Mouse (Mus musculus) left cerebral cortex, postnatal 14 days (tissue): ENCODE data around the gene Ass1. TPM values are rescaled to one million over a fixed set of nuclear protein-coding genes. Genes with fewer than 3 reads are reported as not detected.

ENCODE experiments used
- DNase-seq, 2 experiments: peaks; one replicate each; pipeline ENCODE4 v3.0.0; 2021 to 2022; ENCODE audit warnings: low spot score in 2 of 2, mixed read lengths in 1 of 2
- intact Hi-C: fragments of 180-260 bp; cut with DNase I; formaldehyde crosslinking; loops from one replicate; pipeline ENCODE4 v1.15.1; 2025
- long read RNA-seq, 2 experiments: library from polyadenylated mRNA; stranded (forward); transcript quantifications; one replicate each; pipeline ENCODE4 v2.0.0; 2021
- total RNA-seq, 2 experiments: library from RNA; stranded (reverse); gene quantifications; 2 replicates each; pipeline ENCODE4 v1.2.3; 2021

The Ass1 gene
- total RNA-seq: 10 to 100 TPM in 1 of 2 experiments, 1 to 10 TPM in 1; 8.5 to 14.6 TPM
- long read RNA-seq, experiment 1, transcript Ass1-201 (16 exons, 1,696 nt): major isoform, 12 of 12 reads
- long read RNA-seq, experiment 1, partial matches to known transcripts: 0 of 12 reads
- long read RNA-seq, experiment 1, other reads (novel, unspliced or antisense): 0 of 12 reads
- long read RNA-seq, experiment 2, transcript Ass1-201 (16 exons, 1,696 nt): major isoform, 6 of 6 reads
- long read RNA-seq, experiment 2, partial matches to known transcripts: 0 of 6 reads
- long read RNA-seq, experiment 2, other reads (novel, unspliced or antisense): 0 of 6 reads

DNA sequence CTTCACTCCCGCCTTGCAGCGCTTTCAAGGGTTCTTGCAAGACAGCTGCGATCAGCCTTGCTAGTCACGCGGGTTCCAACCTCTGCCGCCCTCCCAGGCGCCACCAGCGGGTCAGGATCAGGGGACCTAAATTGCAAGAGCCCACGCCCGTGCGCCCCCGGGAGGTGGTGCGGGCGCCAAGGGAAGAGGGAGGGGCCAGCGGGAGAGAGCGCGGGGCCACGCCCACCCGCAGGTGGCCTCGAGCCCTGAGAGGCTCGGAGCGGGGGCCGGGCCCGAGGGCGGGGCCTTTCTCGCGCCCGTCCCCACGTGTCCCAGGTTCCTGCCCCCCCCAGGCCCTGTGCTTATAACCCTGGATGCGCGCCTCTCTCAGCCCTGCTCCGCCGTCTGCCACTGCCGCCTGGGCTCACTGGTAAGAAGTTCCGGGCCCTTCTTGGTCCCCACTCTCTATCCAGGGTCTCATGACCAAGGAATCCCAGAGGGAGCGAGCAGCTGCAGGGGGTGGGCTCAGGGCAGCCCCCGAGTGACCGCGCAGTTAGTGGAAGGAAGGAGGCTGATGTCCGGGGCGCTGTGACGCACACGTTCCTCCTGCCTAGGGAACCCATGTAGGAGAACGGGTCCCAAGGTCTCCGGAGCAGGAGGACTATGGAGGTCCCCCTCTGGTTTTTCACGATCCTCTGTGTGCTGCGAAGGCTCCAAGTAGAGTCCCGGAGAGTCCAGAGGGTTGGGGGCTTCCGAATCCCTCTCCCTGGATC, at the start of gene Ass1:
Gene Ass1 (plus strand): TSS at position 277 of the 752 bp plus-strand sequence.
- DNase-seq: peak; percentile 46
- intact Hi-C loops: no loop called here

DNA sequence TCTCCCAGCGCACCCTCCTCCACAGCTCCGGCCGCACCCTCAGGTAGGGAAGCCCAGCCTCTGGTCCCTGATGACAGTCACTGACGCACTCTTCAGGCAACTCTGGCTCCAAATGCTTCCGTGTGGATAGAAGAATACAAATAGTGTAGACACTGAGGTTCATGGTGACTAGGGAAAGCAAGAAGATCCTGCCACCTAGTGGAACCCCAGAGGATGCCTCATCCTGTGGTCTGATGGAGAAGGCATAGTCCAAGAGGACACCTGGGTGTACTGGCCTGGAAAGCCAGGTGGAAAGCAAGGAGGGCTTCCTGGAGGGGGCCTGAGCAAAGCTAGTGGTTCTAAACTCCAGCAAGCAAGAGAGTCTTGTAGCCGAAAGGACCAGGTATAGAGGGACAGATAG, 49.1 kb upstream of the Ass1 start:
- DNase-seq: peak; percentile 14 to 37
- intact Hi-C loops: no loop called here

DNA sequence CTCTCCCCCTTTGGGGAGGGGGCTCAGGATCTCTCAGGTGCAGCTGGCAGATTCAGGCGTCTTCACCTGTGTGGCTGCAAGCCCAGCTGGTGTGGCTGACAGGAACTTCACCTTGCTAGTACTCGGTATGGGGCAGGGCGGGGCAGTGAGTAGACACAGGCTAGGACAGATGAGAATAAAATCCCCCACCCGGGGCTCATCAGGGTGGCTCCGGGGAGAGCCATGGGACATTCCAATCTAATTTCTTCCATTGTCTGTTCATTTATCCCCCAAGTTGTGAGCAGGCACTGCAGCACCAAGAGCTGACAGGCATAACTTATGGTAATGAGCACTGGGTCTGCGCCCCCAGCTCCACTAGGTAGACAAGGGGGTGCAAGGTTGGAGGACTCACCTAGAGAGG, 47.4 kb upstream of the Ass1 start:
- intact Hi-C loops: no loop called here
- no peak for DNase-seq

DNA sequence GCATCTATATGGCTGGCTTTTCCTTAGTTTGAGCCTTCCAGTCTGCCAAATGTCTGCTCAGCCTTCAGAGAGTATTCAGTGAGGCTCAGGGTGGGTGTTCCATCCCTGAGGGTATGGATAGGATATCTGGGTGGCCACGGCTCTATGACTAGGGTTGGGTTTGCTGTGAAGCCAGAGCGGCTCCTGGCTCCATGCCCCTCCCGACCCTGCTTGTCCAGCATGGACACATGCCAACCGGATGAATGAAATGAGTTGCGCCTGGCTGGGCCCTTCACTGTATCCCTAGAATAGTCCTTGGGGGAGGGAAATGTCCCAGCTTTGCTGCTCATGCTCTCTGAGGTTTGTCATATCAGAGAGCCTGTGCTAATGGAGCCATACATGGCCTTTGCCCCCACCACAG, 38.5 kb upstream of the Ass1 start:
- intact Hi-C loops: no loop called here
- DNase-seq: no peak

DNA sequence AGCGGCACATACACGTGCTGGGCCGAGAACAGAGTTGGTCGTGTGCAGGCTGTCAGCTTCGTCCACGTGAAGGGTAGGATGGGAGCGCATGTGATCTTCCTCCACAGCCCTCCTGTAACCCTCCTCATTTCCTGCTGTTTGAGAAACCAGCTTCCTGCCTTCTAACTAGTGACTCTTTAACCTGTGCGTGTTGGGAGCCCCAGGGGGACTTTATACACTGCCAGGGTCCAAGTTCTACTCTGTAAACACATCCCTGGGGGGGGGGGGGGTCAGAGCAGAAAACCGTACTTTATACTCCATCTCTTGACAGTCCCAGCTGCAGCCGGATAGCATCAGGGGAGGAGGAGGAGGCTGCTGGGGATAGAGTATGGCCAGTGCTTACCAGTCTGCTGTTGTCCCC, 35.3 kb upstream of the Ass1 start:
- no peak for DNase-seq
- intact Hi-C loops: loop anchor here (2.0 kb wide), 1 partner anchor 38 kb away; no protein-coding TSS in a partner anchor

DNA sequence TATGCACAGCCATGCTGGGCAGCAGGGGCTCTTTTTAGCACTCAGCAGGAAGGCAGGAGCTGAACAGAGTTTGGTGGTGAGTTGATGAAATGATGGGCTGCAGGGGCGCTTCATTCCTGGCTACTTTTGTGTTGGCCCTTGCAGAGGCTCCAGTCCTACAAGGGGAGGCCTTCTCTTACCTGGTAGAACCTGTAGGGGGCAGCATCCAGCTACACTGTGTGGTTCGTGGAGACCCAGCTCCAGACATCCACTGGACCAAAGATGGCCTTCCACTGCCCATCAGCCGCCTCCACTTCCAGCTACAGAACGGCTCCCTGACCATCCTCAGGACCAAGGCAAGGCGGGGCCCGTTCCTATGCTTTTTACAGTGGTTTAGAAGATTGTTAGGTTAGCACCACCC, 34.4 kb upstream of the Ass1 start:
- intact Hi-C loops: loop anchor here (2.0 kb wide), 1 partner anchor 37 kb away; no protein-coding TSS in a partner anchor
- no peak for DNase-seq

DNA sequence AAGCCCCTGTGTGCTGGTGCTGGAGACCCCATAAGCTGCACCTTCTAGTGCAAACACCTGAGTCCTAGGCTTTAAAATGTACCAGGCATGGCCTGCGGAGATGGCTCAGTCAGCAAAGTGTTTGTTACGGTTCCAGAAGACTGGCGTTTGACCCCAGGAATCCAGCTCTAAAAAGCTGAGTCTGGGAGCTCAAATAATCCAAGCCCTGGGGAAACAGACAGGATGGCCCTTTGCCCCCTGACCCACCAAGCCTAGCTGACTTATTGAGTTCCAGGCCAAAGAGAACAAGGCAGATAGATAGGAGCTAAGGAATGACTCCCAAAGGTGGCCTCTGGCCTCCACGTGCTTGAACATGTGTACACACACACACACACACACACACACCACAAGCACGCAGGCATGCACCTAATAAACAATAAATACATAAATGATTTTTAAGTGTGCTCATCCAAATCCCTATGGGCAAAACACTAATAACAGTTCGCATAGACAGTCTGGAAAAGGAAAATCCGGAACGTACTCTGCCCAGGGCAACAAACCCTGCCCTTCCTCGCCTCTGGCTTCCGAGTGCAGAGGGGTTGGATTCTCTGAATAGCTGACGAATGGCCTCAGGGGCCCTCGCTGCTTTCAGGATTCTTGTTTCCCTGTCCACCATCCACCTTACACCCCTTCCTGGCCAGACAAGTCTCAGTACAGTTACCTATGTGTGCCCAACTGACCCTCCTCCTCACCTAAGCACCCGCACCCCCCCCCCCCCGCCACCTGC, 32.3 kb upstream of the Ass1 start:
- intact Hi-C loops: no loop called here
- no peak for DNase-seq

DNA sequence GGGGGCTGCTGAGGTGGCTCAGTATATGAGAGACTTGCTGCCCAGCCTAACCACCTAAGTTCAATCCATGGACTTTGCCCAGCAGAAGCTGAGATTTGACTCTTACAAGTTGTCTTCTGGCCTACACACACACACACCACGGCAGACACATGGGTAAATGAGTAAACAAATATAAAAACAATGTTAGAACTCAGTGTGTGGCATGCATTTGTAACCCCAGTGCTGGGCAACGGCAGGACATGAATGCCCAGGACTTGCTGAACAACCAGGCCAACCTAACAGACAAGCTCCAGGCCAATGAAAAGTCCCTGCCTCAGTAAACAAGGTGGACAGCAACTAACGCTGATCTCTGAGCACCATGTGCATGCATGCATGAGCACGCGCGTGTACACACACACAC, 30.4 kb upstream of the Ass1 start:
- intact Hi-C loops: no loop called here
- no peak for DNase-seq

DNA sequence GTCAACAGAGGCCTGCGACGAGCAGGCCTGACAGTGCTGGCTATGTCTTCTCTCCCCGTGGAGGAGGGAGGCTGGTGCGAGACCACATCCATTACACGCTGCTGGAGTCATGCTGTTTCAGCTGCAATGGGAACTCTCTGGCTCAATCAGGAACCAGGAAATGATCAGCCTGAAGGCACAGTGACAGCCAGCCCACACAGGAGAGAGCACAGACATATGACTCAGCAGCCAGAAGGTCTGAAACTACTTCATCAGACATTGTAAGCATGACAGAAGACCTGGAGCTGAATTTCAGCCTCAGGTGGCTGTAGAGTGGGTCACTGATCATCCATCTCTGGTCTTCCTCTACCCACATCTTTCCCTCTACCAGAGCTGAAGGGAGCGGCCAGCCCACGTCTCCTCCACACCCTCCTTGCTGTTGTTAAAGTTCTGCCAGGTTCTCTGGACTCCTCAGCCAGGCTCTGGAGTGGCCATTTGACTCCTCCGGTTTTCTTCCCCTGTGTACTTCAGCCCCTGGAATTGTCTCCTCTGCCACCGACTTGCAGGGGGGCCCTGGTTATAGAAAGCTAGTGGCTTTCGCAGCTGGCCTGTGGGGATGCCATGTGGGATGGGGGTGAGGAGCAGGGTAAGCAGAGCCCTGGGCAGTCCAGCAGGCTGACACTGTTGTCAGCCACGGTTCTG, 27.4 kb upstream of the Ass1 start:
- peak; percentile 44 to 82 for DNase-seq
- intact Hi-C loops: no loop called here

DNA sequence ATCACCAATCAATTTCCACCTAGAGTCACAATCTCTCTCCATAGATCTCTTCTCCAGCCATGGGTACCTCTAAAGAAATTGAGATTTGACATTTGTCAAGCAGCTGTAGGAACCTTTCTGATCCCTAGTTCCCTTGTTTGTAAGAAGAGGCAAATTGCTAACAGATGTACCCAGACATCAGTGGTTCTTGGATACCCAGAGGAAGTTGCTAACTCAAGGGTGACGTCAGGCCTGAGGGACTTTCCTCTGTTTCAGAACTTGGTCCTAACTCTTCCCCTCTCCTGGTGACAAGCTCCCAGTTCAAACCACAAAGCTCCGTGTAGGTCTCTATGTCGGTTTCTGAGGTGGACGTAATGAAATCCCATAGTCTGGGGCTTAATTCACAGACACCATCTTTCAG, 24.0 kb upstream of the Ass1 start:
- no peak for DNase-seq
- intact Hi-C loops: no loop called here

DNA sequence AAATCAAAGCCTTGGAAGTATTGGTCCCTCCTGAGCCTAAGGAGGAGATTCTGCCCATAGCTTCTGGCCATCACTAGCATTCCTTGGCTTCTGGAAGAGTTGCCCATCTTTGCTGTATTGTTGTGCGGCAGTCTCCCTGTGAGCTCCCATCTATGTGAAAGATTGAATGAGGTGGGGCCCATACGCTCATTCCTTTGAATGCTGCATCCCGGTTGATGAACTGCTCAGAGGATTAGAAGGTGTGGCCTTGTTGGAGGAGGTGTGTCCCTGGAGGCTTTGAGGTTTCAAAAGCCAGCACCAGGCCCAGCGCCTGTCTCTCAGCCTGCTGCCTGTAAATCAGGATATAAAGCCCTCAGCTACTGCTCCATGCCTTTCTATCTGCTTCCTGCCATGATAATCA, 23.6 kb upstream of the Ass1 start:
- intact Hi-C loops: no loop called here
- DNase-seq: no peak

DNA sequence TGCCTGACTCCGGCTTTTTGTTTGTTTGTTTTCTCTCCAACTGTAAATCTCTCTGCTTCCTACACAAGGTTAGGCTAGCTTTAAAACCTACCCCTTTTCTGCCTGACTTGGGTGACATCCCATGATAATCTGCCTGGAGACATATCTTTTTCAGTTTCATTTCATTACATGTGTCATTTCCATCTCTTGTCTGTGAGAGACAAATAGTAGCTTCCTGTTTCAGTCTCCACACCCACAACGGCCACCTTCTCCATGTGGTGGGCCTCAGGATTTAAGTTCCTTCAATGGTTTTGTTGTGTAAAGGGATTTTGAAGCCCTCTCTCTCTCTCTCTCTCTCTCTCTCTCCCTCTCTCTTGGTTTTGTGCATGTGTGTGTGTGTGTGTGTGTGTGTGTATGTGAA, 22.5 kb upstream of the Ass1 start:
- no peak for DNase-seq
- intact Hi-C loops: no loop called here

DNA sequence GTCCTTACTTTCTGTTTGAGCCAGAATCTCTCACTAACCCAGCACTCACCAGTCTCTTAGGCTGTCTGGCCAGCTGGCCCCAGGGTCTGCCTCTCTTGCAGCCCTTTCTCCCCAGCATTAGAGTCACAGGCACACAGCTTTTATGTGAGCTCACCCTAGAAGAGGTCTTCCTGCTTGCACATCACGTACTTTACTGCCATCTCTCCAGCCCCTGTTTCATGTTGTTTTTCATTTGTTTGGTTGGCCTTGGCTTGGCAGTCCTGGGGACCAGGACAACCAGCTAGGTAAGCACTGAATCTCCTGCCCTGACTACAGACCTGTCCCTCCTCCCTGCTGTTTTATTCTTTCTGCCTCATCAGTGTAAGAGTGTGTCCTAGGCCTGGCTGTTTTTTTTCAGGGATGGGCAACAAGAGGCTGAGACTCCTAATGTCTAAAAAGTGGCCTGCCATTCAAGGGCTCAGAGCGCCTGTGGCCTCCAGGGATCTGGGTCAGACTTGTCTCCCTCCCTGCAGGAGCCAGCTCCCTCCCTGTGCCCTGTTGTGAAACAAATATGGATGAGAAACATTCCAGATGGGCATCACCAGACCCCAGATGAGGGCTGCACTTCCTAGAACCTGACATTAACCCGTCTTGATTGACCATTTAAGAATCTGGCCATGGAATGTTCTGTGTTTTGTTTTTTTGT, 21.1 kb upstream of the Ass1 start:
- intact Hi-C loops: no loop called here
- no peak for DNase-seq

DNA sequence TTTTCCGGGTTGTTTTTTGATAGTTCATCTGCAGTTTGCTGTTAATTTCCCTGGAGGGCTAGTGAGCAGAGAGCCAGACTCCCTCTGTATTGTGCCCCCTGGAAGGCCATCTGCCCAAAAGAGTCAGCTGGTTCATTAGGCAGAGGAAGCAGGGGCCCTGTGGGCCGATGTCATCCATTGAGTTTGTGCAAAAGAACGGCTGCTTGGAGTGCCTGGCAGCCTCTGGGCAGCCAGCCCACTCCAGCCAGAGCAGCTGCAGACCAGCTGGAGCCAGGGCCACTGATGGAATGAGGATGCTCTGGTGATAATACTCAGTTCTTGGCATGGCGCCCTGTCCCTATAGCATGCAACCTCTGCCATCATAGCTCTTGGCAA, 20.6 kb upstream of the Ass1 start:
- DNase-seq: peak; percentile 53 to 69

DNA sequence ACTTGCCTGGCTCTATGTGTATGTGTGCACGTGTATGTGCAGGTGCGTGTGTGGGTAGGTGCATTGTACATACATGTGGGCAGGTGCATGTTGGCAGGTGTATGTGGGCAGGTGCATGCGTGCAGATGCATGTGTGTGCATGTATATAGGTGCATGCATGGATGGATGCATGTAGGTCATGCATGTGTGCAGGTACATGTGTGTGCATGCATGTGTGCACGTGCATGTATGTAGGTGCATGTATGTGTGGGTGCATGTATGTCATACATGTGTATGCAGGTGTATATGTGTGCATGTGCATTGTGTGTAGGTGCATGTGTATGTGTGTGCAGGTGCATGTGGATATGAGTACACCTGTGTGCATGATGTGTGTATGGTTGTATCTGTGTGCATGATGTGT, 20.1 kb upstream of the Ass1 start:
- no peak for DNase-seq
- intact Hi-C loops: no loop called here

More for the DNA sequence above, 20.6 kb upstream of the Ass1 start:
- intact Hi-C loops: no loop called here

DNA sequence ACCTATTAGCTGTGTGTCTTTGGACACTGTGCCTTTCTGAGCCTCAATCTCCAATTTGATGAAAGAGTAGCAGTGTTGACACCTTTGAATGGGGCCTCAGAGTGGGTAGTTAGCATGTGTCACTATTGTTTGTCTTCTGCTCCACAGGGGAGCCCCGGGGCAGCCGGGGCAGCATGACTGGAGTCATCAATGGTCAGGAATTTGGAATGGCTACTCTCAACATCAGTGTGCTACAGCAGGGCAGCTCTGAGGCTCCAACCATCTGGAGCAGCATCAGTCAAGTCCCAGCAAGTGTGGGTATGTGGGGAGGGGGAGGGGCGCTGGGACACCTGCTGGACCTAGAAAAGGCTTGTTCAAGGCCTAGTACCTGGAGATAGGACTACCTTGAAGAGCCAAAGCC, 19.3 kb upstream of the Ass1 start:
- intact Hi-C loops: no loop called here
- DNase-seq: no peak

DNA sequence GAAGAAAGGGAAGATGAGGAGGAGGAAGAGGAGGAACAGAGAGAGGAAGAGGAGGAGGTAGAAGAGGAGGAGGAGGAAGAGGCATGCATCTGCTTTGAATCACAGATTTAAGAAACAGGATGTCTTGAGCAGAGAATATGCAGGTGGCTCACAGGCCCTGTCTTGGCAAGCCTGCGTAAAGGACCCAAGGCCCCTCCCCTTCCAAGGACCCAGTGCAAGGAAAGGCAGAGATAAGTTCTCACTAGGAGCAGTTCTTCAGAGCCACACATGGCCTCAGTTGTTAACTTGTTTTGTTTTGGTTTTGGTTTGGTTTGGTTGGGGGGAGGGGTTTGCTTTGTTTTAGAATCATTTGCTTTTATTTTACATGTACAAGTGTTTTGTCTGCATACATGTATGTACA, 18.5 kb upstream of the Ass1 start:
- intact Hi-C loops: no loop called here
- no peak for DNase-seq

DNA sequence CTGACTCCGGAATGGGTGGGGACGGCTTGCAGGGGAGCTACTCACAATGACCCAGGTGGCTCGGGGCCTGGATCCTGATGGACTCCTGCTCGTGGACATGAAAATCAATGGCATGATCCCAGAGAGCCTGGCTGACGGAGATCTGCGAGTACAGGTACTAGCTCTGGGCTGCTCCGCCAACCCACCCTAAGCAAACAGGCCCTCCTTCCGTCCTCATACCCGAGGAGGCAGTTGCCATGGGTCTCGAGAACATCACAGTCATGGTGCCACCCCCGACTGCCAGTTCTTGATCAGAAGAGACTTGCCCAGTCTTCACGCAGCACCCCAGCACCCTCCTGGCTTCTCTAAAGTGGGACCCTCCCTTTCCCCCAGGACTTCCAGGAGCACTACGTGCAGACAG, 17.0 kb upstream of the Ass1 start:
- DNase-seq: no peak
- intact Hi-C loops: no loop called here

DNA sequence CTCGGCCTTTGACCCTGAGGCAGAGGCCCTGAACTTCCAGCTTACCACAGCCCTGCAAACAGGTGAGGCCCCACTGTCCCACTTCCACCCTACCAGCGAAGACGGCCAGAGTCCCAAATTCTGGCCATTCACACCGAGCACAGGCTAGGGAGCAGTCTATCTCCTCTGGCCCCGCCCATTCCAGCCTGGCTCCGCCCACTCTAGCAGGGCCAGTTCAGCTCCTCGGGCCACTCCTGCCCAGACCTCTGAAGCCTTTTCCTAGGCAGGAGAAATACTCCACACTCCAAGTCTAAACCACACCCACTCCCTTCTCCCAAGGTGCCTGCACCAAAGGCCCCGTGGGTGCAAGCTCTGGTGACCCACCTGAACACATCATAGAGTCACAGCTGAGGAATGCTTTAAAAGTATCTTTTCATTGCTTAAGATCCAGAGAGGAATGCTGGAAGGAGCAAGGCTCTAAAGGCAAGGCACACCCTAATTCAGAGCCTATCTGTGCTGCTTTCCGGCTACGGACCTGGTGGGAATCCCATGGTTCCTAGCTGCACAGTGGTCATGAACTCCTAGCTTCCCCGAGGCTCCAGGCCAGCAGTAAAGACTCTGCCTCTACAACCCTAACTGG, 16.3 kb upstream of the Ass1 start:
- intact Hi-C loops: no loop called here
- DNase-seq: no peak
